In the genomic region with DNA sequence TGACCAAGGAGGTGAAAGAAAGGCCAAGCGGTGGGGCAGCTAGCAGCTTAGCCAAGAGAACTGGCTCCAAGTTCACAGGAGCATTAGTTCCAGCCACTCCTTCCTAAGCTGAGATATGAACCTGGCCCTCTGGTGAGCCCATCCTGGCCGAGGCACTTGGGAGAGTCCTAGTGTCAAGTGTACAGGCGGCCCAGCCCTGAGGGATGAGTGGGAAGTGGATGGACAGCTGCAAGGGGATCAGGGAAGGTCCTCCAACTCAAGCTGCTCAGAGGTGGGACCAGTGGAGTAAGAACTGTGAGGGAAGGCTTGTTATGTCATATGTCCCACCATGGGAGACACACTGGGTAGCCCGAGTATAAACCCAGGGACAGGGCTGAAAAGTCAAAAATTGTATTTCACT, we compare ENCODE assay signal across 15 mouse cellular contexts.
"Had no signal": no experiment of that assay in that cellular context is flagged by ENCODE, and none has a peak within 500 bp of the region (broad histone marks: within the 10 kb centered on the region; RNA-seq: fewer than 3 reads in every experiment).

No protein-coding gene starts in this region.

- H3K36me3 ChIP-seq: neural tube, embryonic 13.5 days; neural tube, embryonic 15.5 days; stomach, embryonic 15.5 days had no signal

- H3K4me3 ChIP-seq: neural tube, embryonic 13.5 days; neural tube, embryonic 15.5 days; stomach, embryonic 15.5 days had no signal

- H3K27me3 ChIP-seq: neural tube, embryonic 13.5 days; neural tube, embryonic 15.5 days; stomach, embryonic 15.5 days had no signal

- H3K4me2 ChIP-seq: neural tube, embryonic 13.5 days; neural tube, embryonic 15.5 days; stomach, embryonic 15.5 days had no signal

- DNase-seq: retina, postnatal 1 day; right cerebral cortex, adult 18-20 months; right cerebral cortex, postnatal 14 days; right cerebral cortex, postnatal 25 days; right cerebral cortex, postnatal 4 days; spleen, adult 18-20 months; thymus, adult 18-20 months; thymus, adult 2 months; thymus, postnatal 14 days; thymus, postnatal 25 days; thymus, postnatal 36 days; thymus, postnatal 4 days had no signal
